ENCODE assay signal across 8 mouse cellular contexts in the genomic region with DNA sequence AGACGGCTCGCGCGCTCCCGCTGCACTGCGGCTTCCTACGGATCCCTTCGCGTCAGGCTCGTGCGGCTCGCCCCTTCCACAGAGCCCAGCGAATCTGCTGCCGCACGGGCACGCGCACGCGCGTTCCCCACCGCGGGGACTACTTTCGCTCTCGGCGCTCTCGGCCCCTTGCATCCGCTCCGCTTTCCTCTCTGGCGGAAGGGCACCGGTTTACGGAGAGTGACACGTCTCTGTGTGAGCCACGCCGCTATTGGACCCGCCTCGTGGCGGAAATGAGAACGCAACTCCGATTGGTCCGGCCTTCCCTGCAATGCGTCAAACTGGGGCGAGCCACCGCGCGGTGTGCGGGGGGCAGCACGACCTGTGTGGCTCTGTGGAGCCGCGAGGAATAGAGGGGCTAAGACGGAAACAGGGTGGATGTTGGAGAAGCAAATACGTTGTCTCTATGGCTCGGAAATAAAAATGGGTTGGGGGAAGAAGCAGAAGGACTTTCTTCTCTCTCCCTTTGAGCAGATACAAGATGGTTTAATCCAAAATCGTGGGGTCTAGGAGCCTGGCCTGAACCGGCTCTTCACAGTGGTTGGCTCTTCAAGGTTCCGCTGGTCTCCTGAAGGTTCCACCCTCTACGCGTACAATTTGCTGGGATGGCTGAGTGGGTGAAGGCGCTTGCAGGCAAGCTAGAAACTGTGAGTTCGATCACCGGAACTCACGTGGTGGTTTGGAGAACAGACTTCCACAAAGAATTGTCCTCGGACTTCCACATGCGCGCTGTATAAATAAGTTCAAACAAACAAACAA. TPM values are rescaled to one million over a fixed set of nuclear protein-coding genes. Genes with fewer than 3 reads are reported as not detected.
DNase-seq lines count a peak whose midpoint lies in the region; ATAC-seq and TF ChIP-seq lines count a peak whose summit lies in the region.

Calm3 (minus strand) TSS at position 78 of the 798 bp plus-strand sequence.

- peaks cover 12% of the 10 kb centered on the region for H3K36me3 ChIP-seq in kidney, embryonic 14.5 days (ENCODE audit: control insufficient read depth, insufficient read depth, low read length)
- H3K36me3 ChIP-seq in limb, embryonic 15.5 days: peaks cover 6% of the 10 kb centered on the region

- peak; percentile 92 for ATAC-seq in kidney, embryonic 14.5 days (ENCODE audit: low FRiP score, low TSS enrichment)
- peak; percentile 93 for ATAC-seq in limb, embryonic 15.5 days (ENCODE audit: insufficient number of reproducible peaks, low FRiP score, low TSS enrichment, low read depth)

- 2% methylated on average over 64 of the region's 64 CpGs for WGBS in kidney, embryonic 14.5 days
- WGBS in limb, embryonic 15.5 days: 2% methylated on average over 64 of the region's 64 CpGs

- no peak for TF ChIP-seq CTCF in bone marrow macrophage, adult 2 months (IDR thresholded peaks at IDR 0.05; ENCODE audit: low read depth, low read length)
- TF ChIP-seq CTCF in embryonic fibroblast, embryonic 13.5 days (IDR thresholded peaks at IDR 0.05; ENCODE audit: borderline replicate concordance, insufficient read depth, low read length): no peak

- peak within 1 kb of the TSS; percentile 96 for H3K27ac ChIP-seq in bone marrow macrophage, adult 2 months (ENCODE audit: insufficient read depth, low read depth, low read length)
- peak within 1 kb of the TSS; percentile 90 for H3K27ac ChIP-seq in embryonic fibroblast, embryonic 13.5 days (ENCODE audit: insufficient read depth, low read length)
- H3K27ac ChIP-seq in kidney, embryonic 14.5 days (ENCODE audit: low read depth, low read length): peak within 1 kb of the TSS; percentile 95
- peak within 1 kb of the TSS; percentile 97 for H3K27ac ChIP-seq in limb, embryonic 15.5 days

- peak; percentile 100 for DNase-seq in A20 (ENCODE audit: low read depth, low spot score)
- DNase-seq in heart, adult 9 months (ENCODE audit: low spot score in 2 of 2): peak; percentile 100
- DNase-seq in monocyte, adult 2 months (ENCODE audit: low read depth in 1 of 2, low spot score in 2 of 2): peak; percentile 98 to 99
- DNase-seq in spleen, postnatal 36 days (ENCODE audit: low spot score in 2 of 2): peak; percentile 99

- no peaks in the 10 kb centered on the region for H3K9me3 ChIP-seq in kidney, embryonic 14.5 days (ENCODE audit: control insufficient read depth, low read length)
- no peaks in the 10 kb centered on the region for H3K9me3 ChIP-seq in limb, embryonic 15.5 days

- no peak for TF ChIP-seq POLR2A in bone marrow macrophage, adult 2 months (IDR thresholded peaks at IDR 0.05; ENCODE audit: borderline replicate concordance, low read depth, low read length)
- TF ChIP-seq POLR2A in embryonic fibroblast, embryonic 13.5 days (IDR thresholded peaks at IDR 0.05; ENCODE audit: low read depth, low read length): peak; percentile 81

- no peaks in the 10 kb centered on the region for H3K27me3 ChIP-seq in kidney, embryonic 14.5 days (ENCODE audit: control insufficient read depth, insufficient read depth, low read length)
- no peaks in the 10 kb centered on the region for H3K27me3 ChIP-seq in limb, embryonic 15.5 days

- H3K4me1 ChIP-seq in bone marrow macrophage, adult 2 months (ENCODE audit: control insufficient read depth, insufficient read depth, low read length): peaks cover 7% of the 10 kb centered on the region
- H3K4me1 ChIP-seq in embryonic fibroblast, embryonic 13.5 days (ENCODE audit: control insufficient read depth, insufficient read depth, low read length): peaks cover 11% of the 10 kb centered on the region; the same call in 1 of the 2 replicates
- H3K4me1 ChIP-seq in kidney, embryonic 14.5 days (ENCODE audit: control insufficient read depth, insufficient read depth, low read length): peaks cover 34% of the 10 kb centered on the region
- peaks cover 41% of the 10 kb centered on the region for H3K4me1 ChIP-seq in limb, embryonic 15.5 days

- peak within 1 kb of the TSS; percentile 96 for H3K9ac ChIP-seq in kidney, embryonic 14.5 days (ENCODE audit: low read depth, low read length)
- H3K9ac ChIP-seq in limb, embryonic 15.5 days: peak within 1 kb of the TSS; percentile 98

- H3K4me3 ChIP-seq in bone marrow macrophage, adult 2 months (ENCODE audit: insufficient read depth, low read length): peak within 1 kb of the TSS; percentile 88
- H3K4me3 ChIP-seq in embryonic fibroblast, embryonic 13.5 days (ENCODE audit: insufficient read depth, low read length): peak within 1 kb of the TSS; percentile 100
- H3K4me3 ChIP-seq in kidney, embryonic 14.5 days (ENCODE audit: low read length): peak within 1 kb of the TSS; percentile 97
- H3K4me3 ChIP-seq in limb, embryonic 15.5 days: peak within 1 kb of the TSS; percentile 76

- H3K4me2 ChIP-seq in kidney, embryonic 14.5 days (replicated peaks; ENCODE audit: low read depth, low read length): peak within 1 kb of the TSS; percentile 75
- peak within 1 kb of the TSS; percentile 81 for H3K4me2 ChIP-seq in limb, embryonic 15.5 days

RNA-seq across cellular contexts. Expression of gene Calm3, which starts in this region (rescaled TPM):
- polyA plus RNA-seq in bone marrow macrophage, adult 2 months (2012; ENCODE audit: insufficient read depth, insufficient read length, missing spikeins): 373 and 387 TPM in 2 replicates
- polyA plus RNA-seq in embryonic fibroblast, embryonic 13.5 days (2011; ENCODE audit: insufficient read length, low read depth, missing spikeins): 520 and 588 TPM in 2 replicates
- 156 and 198 TPM in 2 replicates for polyA plus RNA-seq in kidney, embryonic 14.5 days (2014; fragmentation: Nextera tagmentation; extraction: Ambion mirVana)
- 85.8 and 99.4 TPM in 2 replicates for polyA plus RNA-seq in limb, embryonic 15.5 days (2015; fragmentation: Nextera tagmentation; extraction: Ambion mirVana)

Comparison
In these comparisons a context has a peak if more than half of its experiments do, and no peak if none do; other contexts are left out.
1. Peak in every context shown above with its lines: DNase-seq, ATAC-seq, H3K4me3 ChIP-seq and H3K27ac ChIP-seq.